Mouse (Mus musculus): Measurements from ENCODE around the gene Adra2a. TPM values are rescaled to one million over a fixed set of nuclear protein-coding genes. Genes with fewer than 3 reads are reported as not detected.
A peak's percentile ranks its signal among the peaks of the same experiment; 100 is the strongest.

Gene Adra2a
- polyA plus RNA-seq, 1 experiment = 0.12 TPM

DNA sequence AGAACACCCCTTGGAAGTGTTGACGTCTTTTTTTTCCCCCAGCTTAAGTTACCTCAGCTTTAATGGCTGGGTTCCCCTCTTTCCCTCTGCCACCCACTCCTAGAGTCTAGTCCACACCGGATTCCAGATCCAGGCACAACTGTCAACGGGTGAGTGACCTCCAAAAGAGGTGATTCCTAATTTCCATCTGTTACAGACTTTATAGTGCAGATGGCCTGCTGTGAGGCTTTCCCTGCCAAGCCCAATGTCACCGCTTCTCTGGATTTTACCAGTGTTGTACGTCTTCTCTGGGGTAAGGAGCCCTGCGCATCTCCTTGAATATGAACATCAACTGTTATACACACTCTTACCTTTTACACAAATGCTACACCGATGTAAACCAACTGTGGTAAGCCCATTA, 4.5 kb upstream of the Adra2a start:
- TF ChIP-seq CTCF (IDR thresholded peaks at IDR 0.05; ENCODE audit: control insufficient read depth, insufficient read depth, insufficient read length) (no peak), USF1 (IDR thresholded peaks at IDR 0.05; ENCODE audit: low read depth) (no peak), MAX (IDR thresholded peaks at IDR 0.05) (no peak), FOSL1 (IDR thresholded peaks at IDR 0.05; ENCODE audit: insufficient read depth, low read length, poor library complexity, severe bottlenecking) (no peak), CEBPB (IDR thresholded peaks at IDR 0.05; ENCODE audit: low read depth) (no peak), MYOD1 (IDR thresholded peaks at IDR 0.05; ENCODE audit: control insufficient read depth, insufficient read length, low read depth) (no peak), MYOG (IDR thresholded peaks at IDR 0.05; ENCODE audit: control insufficient read depth, extremely low read depth, insufficient read length) (no peak)
- H3ac ChIP-seq (ENCODE audit: control insufficient read depth, insufficient read length, low read depth) = no peak overlapping the region
- H3K27me3 ChIP-seq (ENCODE audit: control insufficient read depth, insufficient read depth, insufficient read length) = no peaks in the 10 kb centered on the region

DNA sequence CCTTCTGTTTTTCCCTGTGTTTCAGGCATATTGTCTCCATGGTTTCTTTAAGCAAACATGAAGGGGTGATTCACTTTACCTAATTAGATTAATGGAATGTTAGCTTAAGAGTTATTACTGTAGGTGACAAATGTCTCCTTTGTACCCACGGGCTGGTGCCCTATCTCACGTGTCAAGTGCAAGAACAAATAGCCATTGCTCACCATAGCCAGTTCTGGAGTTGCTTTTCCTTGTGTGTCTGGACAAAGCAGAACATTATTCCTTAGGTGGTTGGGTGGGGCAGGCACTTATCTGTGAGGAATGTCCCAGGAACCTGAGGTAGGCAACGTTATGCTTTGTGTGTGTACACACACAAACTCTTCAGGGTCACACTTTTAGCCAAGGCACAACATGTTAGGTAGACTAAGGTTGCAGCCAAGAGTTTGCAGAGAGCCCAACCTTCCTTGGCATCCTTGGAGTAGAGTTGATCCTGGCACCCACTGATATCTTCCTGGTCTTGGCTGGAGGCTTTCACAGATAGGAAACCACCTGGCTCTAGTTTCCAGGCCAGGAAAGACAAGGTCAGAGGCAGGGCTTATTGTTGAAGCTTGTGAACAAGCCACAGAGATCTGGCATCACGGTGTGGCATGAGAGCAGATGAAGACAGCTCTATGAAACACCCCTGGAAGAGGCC, 3.5 kb upstream of the Adra2a start:
- no peak for TF ChIP-seq FOSL1 (IDR thresholded peaks at IDR 0.05; ENCODE audit: insufficient read depth, low read length, poor library complexity, severe bottlenecking)
- TF ChIP-seq CTCF (IDR thresholded peaks at IDR 0.05; ENCODE audit: control insufficient read depth, insufficient read depth, insufficient read length) = no peak
- no peak for TF ChIP-seq MYOD1 (IDR thresholded peaks at IDR 0.05; ENCODE audit: control insufficient read depth, insufficient read length, low read depth)
- no peak for TF ChIP-seq MAX (IDR thresholded peaks at IDR 0.05)
- TF ChIP-seq MYOG (IDR thresholded peaks at IDR 0.05; ENCODE audit: control insufficient read depth, extremely low read depth, insufficient read length) = no peak
- no peak for TF ChIP-seq USF1 (IDR thresholded peaks at IDR 0.05; ENCODE audit: low read depth)
- no peak for TF ChIP-seq CEBPB (IDR thresholded peaks at IDR 0.05; ENCODE audit: low read depth)
- peaks cover 10% of the 10 kb centered on the region for H3K27me3 ChIP-seq (ENCODE audit: control insufficient read depth, insufficient read depth, insufficient read length)
- no peaks in the 10 kb centered on the region for H3K79me2 ChIP-seq (ENCODE audit: control insufficient read depth, insufficient read depth)
- no peak overlapping the region for H3ac ChIP-seq (ENCODE audit: control insufficient read depth, insufficient read length, low read depth)
- no peaks in the 10 kb centered on the region for H3K36me3 ChIP-seq (ENCODE audit: control insufficient read depth, insufficient read depth)
- H3K79me3 ChIP-seq (ENCODE audit: low read depth) = no peaks in the 10 kb centered on the region
- H3K4me3 ChIP-seq (ENCODE audit: insufficient read depth, poor library complexity, severe bottlenecking) = no peak overlapping the region

More for the DNA sequence above, 4.5 kb upstream of the Adra2a start:
- peaks cover 4% of the 10 kb centered on the region for H3K36me3 ChIP-seq (ENCODE audit: control insufficient read depth, insufficient read depth)
- no peaks in the 10 kb centered on the region for H3K79me2 ChIP-seq (ENCODE audit: control insufficient read depth, insufficient read depth)
- no peaks in the 10 kb centered on the region for H3K79me3 ChIP-seq (ENCODE audit: low read depth)
- H3K4me3 ChIP-seq (ENCODE audit: insufficient read depth, poor library complexity, severe bottlenecking) = no peak overlapping the region

DNA sequence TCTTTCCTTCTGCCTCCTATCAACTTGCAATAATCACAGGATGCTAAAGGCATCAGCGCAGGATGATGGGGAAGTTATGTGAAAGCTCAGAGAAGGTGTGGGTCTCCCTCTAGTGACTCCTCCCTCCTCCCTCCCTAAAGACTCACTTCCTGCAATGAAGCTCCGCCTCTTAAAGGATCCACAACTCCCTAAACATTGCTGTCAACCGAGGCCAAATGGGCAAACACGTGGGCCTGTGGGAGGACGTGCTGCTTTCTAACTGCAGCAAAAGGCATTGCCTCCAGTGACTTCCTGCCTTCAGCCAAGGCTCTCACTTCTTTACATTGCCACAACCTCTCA, 3.0 kb upstream of the Adra2a start:
- Histone ChIP-seq H3K79me3 (ENCODE audit: low read depth) (no peaks in the 10 kb centered on the region), H3K79me2 (ENCODE audit: control insufficient read depth, insufficient read depth) (no peaks in the 10 kb centered on the region), H3K4me3 (ENCODE audit: insufficient read depth, poor library complexity, severe bottlenecking) (no peak overlapping the region), H3ac (ENCODE audit: control insufficient read depth, insufficient read length, low read depth) (no peak overlapping the region), H3K36me3 (ENCODE audit: control insufficient read depth, insufficient read depth) (no peaks in the 10 kb centered on the region), H3K27me3 (ENCODE audit: control insufficient read depth, insufficient read depth, insufficient read length) (peaks cover 15% of the 10 kb centered on the region)
- TF ChIP-seq FOSL1 (IDR thresholded peaks at IDR 0.05; ENCODE audit: insufficient read depth, low read length, poor library complexity, severe bottlenecking) = no peak
- no peak for TF ChIP-seq CEBPB (IDR thresholded peaks at IDR 0.05; ENCODE audit: low read depth)
- no peak for TF ChIP-seq USF1 (IDR thresholded peaks at IDR 0.05; ENCODE audit: low read depth)
- TF ChIP-seq CTCF (IDR thresholded peaks at IDR 0.05; ENCODE audit: control insufficient read depth, insufficient read depth, insufficient read length) = no peak
- TF ChIP-seq MYOD1 (IDR thresholded peaks at IDR 0.05; ENCODE audit: control insufficient read depth, insufficient read length, low read depth) = no peak

DNA sequence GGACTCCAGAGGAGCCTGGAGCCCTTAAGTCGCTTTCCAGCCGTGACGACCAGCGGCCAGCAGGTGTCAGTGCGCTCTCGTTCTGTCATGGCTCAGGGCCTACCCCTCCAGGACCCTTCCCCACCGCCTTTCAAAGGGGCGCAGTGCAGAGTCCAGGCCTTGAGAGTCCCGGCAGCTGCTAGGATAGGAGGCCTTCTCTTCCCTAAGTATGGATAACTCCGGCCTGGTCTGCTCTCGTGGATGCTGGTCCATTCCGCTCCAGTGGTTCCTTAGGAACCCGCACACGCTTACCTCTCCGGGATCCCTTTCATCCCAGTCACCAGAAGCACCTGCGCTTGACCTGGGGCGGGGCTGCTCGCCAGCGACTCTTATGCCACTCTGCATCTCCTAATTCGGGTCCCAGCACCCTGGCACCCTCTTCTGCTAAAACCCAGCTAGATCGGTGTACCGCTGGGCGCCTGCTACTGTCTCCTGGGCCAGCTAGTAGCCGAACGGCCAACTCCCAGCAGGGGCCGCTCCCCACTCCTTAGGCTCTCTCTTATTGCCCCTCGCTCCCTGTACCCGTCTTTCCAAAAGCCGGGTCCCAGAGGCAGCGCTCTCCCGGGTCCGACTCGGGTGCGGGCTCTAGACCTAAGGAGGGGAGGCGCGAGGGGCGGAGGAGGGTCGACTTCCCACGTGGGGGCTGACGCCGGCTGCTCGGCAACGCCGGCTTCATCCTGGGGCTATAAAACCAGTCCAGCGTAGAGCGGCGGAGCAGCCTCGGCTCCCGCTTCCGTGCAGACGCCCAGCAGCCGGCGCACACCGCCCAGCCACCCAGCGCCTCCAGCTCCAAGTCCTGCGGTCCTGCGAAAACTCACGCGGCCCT, 788 bp downstream of the Adra2a start:
- H3ac ChIP-seq (ENCODE audit: control insufficient read depth, insufficient read length, low read depth) = peak overlapping the region; percentile 49
- H3K79me3 ChIP-seq (ENCODE audit: low read depth) = no peaks in the 10 kb centered on the region
- no peaks in the 10 kb centered on the region for H3K79me2 ChIP-seq (ENCODE audit: control insufficient read depth, insufficient read depth)
- H3K36me3 ChIP-seq (ENCODE audit: control insufficient read depth, insufficient read depth) = no peaks in the 10 kb centered on the region
- TF ChIP-seq MYOD1 (IDR thresholded peaks at IDR 0.05; ENCODE audit: control insufficient read depth, insufficient read length, low read depth) = no peak
- TF ChIP-seq MYOG (IDR thresholded peaks at IDR 0.05; ENCODE audit: control insufficient read depth, extremely low read depth, insufficient read length) = no peak
- TF ChIP-seq FOSL1 (IDR thresholded peaks at IDR 0.05; ENCODE audit: insufficient read depth, low read length, poor library complexity, severe bottlenecking) = no peak
- TF ChIP-seq CEBPB (IDR thresholded peaks at IDR 0.05; ENCODE audit: low read depth) = no peak
- no peak for TF ChIP-seq USF1 (IDR thresholded peaks at IDR 0.05; ENCODE audit: low read depth)
- TF ChIP-seq CTCF (IDR thresholded peaks at IDR 0.05; ENCODE audit: control insufficient read depth, insufficient read depth, insufficient read length) = peak; percentile 78
- no peak for TF ChIP-seq MAX (IDR thresholded peaks at IDR 0.05)
- no peak overlapping the region for H3K4me3 ChIP-seq (ENCODE audit: insufficient read depth, poor library complexity, severe bottlenecking)
- peaks cover 34% of the 10 kb centered on the region for H3K27me3 ChIP-seq (ENCODE audit: control insufficient read depth, insufficient read depth, insufficient read length)

DNA sequence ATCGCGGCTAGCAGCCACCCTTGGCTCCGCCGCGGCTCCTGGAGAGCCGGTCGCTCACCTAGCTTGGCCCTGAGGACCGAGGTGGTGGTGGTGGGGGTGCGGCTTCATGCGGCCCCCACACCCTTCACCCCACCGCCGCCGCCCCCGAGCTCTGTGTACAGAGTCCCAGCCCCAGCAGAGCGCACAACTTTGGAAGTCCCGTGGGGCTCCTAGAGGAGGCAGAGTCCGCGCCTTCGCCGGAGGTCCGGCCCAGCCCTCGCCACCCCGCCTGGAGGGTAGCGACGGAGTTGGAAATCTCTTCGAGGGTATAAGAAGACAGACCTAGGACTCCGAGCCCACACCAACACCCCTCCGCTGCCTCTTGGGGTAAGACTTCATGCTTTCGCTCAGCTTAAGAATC, 1.5 kb downstream of the Adra2a start:
- H3K79me2 ChIP-seq (ENCODE audit: control insufficient read depth, insufficient read depth) = no peaks in the 10 kb centered on the region
- no peaks in the 10 kb centered on the region for H3K79me3 ChIP-seq (ENCODE audit: low read depth)
- H3K36me3 ChIP-seq (ENCODE audit: control insufficient read depth, insufficient read depth) = no peaks in the 10 kb centered on the region
- TF ChIP-seq FOSL1 (IDR thresholded peaks at IDR 0.05; ENCODE audit: insufficient read depth, low read length, poor library complexity, severe bottlenecking) = no peak
- TF ChIP-seq CTCF (IDR thresholded peaks at IDR 0.05; ENCODE audit: control insufficient read depth, insufficient read depth, insufficient read length) = no peak
- no peak for TF ChIP-seq USF1 (IDR thresholded peaks at IDR 0.05; ENCODE audit: low read depth)
- TF ChIP-seq MYOD1 (IDR thresholded peaks at IDR 0.05; ENCODE audit: control insufficient read depth, insufficient read length, low read depth) = no peak
- no peak for TF ChIP-seq MAX (IDR thresholded peaks at IDR 0.05)
- TF ChIP-seq CEBPB (IDR thresholded peaks at IDR 0.05; ENCODE audit: low read depth) = no peak
- no peak for TF ChIP-seq MYOG (IDR thresholded peaks at IDR 0.05; ENCODE audit: control insufficient read depth, extremely low read depth, insufficient read length)
- peak overlapping the region; percentile 49 for H3ac ChIP-seq (ENCODE audit: control insufficient read depth, insufficient read length, low read depth)
- peaks cover 36% of the 10 kb centered on the region for H3K27me3 ChIP-seq (ENCODE audit: control insufficient read depth, insufficient read depth, insufficient read length)
- H3K4me3 ChIP-seq (ENCODE audit: insufficient read depth, poor library complexity, severe bottlenecking) = no peak overlapping the region
